Mouse (Mus musculus) ES-CJ7 (cell line): Measurements from ENCODE around the gene Colgalt1.

Source experiments
- DNase-seq: peaks from one replicate; pipeline ENCODE4 v3.0.0; 2011; ENCODE audit warnings: low read depth, low spot score

The Colgalt1 gene

DNA sequence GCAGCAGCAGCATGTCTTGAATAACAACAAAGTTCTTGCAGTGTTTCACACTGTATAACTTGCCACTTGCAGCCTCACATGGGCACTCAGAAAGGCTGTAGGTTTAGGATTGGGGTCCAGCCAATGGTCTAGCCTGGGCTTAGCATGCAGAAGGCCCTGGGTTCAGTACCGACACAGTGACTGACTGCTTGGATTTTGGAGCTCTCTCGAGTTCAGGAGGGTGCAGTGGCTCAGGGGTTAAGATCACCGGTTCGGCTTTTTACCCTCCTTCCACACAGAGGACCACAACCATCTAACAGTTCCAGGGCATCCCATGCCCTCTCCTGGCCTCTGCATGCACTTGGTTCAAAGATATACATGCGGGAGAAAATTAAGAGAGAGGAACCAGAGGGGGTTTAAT lies 19.8 kb upstream of the Colgalt1 start:
- DNase-seq, result no peak

DNA sequence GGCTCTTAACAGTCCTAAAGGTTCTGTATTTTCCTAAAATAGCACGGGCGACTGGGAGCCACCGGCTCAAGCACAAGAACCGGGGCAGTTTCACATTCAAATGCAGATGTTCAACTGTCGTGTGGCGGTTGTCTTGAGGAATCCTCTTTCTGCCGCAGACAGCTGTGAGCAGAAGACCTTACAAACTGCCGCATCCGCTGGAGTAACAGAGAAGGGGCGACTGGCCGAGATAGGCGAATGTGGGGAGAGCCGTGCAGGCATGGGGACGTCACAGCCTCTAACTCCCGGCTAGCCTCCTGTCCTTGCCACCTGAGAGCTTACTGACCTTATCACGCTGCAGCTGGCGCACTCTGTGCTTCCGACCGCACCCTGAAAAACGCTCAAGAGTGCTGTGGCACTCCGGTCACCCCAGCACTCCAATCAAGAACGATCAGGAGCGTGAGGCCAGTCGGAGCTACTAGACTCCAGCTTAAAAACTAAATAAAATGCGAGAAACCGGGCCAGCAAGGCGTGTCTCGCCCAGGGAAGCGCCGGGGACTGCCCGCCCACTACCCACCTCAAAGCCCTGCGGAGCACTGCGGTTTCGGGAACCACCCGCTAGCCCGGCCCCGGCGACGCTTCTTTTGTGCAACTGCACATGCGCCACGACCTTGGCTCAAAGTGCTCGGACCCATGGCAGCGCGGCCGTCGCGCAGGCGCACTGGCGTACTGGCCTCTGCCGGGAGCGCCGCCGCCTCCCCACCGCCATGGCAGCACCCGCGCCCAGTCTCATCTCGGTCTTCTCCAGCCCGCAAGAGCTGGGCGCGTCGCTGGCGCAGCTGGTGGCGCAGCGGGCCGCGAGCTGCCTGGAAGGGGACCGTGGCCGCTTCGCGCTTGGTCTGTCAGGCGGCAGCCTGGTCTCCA lies 19.1 kb upstream of the Colgalt1 start, which contains the start of gene Pgls:
TSS of gene Pgls (plus strand) at position 706 of the 903 bp plus-strand sequence.
- peak; percentile 98 for DNase-seq

DNA sequence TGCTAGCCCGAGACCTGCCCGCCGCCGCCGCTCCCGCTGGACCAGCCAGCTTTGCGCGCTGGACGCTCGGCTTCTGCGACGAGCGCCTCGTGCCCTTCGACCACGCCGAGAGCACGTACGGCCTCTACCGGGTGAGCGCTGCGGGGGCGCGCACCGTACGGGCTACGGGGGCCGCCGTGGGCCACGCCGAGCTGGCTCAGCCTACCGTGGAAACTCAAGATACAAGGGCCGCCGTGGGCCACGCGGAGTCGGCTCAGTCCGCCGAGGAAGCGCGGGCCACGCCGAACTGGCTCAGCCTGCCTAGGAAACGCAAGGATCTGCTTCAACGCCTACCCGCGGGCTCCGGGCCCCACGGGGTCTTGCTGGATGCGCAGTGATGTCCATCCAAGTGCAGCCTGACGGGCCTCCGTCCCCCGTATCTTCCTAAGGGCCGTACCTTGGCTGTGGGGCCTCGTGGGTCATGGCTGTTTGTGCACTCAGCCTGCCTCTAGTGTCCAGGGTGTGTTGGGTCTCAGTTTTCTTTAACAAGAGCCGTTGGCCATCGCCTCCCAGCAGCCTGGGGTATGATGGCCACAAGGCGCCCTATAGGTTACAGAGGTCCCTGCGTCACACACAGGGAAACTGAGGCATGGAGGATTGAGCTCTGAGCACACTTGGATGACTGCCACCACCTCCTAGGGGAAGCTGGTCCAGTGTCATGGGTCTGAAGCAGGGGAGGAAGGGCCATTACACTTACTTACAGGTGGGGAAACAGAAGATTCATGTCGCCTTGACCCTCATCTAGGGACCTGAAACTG lies 18.2 kb upstream of the Colgalt1 start:
- peak; percentile 31 for DNase-seq

DNA sequence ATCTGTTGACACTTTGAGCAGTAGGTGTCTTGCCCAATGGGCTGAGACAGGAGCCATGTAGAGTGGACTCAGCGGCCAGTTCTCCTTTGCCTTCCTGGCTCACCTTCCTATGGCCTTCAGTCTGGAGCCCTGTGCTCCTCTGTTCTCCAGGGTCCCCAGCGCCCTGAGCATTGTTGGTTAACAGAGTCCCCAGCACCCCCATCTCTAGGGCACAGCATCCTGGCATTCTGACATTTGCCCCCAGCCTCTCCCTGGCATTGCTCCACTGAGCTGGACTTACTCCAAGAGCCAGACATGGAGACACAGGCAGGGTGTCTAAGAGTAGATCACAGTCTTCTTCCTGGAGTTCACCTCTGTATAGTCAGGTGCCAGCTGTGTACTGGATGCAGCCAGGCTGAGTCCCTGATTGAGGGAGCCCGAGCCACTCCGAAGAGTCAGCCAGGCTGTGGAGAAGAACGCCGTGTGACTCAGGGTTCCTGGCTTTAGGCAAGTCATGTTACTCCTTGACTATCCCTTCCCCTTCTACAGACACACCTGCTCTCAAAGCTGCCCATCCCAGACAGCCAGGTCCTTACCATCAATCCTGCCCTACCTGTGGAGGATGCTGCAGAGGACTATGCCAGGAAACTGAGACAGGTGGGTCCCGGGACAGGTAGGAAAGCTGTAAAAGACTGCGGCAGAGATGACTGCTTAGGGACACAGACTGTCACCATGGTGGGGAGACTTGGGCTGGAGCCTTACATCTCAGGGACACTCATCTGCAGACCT lies 17.1 kb upstream of the Colgalt1 start:
- no peak for DNase-seq

DNA sequence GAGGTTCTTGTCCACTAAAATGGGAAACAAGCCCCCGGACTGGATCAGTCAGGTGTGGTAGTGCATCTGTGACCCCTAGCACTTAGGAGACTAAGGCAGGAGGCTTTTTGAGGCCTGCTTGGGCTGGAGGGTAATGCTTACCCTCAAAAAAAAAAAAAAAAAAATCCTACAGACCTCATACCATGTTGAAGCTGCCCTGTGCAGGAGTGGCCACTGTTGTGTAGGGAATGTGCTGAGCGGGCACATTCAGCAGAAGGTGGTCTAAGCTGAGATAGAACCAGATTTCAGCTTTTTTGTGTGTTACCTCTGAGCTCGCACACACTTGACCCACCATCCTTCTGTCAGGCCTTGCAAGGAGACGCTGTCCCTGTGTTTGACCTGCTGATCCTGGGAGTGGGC lies 16.5 kb upstream of the Colgalt1 start:
- DNase-seq, result no peak

DNA sequence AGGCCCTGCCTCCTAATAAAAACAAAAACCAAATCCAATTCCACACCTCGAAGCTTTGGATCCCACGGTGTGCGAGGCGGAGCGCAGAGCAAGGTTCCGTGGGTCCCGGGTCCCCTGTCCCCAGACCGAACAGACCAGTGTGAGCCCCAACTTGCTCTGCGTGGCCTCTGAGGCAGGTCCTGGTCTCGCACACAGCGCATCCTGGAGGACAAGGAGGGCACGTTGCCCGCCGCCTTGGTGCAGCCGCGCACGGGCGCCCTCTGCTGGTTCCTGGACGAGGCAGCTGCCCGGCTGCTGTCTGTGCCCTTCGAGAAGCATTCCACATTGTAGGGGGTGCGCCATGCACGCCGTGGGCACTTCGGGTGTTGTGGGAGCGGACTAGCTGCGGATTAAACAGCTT lies 14.9 kb upstream of the Colgalt1 start:
- DNase-seq, result peak; percentile 88

DNA sequence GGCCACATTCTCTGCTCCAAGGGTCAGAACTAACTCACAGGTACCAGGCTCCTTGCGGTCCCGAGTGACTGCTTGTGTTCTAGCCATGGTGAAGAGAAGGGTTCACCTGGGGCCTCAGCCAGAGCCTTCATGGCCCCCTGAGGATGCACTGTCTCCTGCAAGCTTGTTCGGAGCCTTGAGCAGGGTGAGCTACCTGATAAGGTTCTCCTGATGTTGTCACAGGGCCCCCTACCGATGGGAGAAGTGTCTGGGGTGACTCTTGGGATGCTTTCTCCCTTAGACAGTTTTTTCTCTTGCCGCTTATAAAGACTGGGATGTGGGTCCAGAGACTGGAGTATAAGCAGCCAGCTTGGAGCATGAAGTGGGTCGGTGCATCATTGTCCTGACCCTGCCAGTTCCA lies 14.4 kb upstream of the Colgalt1 start:
- DNase-seq, result peak; percentile 58

DNA sequence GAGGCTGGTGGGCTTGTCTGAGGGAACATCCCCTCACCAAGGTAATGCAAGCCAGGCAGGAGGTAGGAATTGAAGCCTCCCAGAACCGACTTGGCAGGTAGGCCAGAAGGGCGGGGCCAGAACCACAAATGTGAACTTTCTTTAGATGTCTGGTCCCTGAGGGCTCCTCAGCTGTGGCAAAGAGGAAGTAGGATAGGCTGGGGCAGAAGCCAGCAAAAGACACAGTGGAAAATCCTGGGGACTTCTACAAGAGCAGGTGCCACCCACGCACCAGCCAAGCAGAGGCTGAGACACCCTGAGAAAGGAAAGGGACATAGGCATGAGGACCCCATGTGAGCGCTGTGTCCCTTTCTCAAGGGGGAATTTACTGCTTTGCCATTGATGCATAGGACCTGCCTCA lies 14.0 kb upstream of the Colgalt1 start:
- no peak for DNase-seq

DNA sequence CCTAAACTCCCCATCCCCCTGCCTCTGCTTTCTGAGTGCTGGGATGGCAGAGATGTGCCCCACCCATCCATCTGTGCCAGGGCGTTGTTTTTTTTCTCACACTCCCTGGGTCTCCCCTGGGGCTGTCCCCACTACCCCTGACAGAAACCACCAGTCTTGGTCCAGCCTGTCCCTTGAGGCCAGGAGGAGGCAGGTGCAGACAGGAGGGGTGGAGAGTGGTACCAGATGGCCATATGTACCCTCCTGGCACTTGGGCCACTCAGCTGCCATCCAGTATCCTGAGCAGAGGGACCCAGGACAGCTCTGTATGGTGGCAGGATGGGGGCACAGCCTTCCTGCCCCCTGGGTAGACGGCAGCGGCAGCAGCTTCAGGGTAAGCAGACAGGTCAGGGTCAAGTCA lies 13.3 kb upstream of the Colgalt1 start, which contains the start of gene Fam129c:
TSS of gene Fam129c (plus strand) at position 198 of the 400 bp plus-strand sequence.
- DNase-seq, result no peak

DNA sequence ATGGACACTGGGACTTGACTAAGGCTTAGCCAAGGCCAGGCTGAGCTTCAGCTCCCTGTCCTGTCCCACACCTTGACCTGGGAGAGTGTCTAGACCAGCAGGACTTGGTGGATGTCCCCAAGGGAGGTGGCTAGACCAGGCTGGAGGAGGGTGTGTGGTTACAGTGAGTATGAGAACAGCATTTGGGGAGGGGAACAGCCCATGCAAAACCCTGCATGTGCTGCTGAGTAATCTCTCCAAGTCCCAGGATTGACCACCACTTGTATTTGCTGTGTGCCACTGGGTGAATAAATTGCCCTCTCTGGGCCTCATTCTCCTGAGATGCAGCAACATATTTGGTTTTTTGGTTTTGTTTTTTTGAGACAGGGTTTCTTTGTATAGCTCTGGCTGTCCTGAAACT lies 12.4 kb upstream of the Colgalt1 start:
- DNase-seq, result no peak

DNA sequence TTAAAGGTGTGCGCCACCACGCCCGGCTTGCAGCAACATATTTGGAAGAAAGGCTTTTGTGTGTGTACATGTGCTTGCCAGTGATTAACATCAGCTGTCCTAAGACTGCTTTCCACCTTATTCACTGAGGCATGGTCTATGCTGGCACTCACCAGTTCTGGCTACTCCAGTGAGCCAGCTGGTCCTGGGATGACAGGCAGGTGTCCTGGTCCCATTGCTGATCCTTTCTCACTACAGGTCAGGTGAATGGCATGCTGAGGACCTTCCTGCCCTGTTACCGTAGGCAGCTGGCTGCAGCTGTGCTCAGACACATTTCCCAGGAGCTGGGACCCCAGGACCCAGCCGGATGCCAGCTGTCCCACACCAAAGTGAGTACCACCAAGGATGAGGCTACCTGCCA lies 12.0 kb upstream of the Colgalt1 start:
- DNase-seq, result no peak

DNA sequence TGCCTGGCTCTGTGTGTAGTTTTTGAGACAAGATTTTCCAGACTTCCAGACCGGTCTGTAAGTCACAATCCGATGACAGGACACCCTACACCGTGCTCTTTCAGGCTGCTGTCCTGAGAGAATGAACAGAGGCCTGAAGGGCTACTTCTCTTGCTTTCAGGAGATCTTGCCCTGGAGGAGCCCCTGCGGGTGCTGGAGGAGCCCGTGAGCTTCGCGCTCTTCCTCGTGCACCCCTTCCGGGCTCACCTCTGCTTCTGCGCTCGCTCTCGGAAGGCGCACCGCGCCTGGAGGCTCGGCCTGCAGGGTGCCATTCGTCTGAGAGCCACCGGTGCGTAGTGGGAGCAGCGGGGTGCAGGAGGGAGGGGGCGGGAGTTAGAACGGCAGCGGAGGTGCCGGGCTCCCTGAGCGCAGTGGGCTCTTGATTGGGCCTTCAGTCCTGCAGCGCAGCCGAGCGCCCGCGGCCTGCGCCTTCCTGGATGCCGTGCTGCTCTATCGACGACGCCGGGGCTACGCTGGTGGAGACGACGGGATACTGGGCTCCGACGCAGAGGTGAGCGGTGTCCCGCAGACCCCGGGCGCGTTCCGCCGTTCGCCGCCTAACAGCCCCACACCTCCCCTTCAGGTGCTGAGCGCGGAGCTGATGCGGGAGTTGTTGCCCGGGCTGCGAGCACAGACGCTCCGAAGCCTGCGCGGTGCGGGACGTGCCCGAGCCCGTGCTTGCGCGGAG lies 8.7 kb upstream of the Colgalt1 start:
- DNase-seq, result no peak

DNA sequence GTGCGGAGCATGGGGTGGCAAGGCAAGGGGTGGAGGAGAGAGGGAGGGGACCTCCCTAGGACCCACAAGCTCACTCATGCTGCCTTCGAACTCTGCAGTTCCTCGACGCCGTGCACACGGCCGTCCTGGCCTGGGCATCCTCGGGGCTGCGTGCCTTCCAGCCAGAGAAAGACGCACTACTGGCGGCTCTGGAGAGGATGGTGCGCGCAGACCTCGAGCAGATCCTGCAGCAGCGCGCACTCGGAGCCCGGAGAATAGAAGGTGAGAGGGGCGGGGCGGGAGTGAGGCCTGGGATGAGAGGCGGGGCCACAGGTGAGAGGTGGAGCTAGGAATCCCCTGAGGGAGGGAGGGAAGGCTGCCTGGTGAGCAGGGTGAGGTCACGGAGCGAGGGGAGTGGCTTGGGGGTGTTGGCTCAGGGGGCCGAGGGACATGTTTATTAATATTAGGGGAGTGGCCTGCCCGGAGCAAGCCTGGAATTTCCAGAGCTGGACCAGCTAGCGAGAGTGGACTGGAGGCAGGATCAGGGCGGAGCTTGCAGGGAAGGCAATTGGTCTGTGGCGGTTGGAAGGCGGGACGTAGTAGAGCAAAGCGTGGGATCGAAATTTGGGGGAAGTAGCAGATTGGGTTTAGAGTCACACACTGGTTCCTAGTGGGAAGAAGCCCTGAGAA lies 8.0 kb upstream of the Colgalt1 start:
- DNase-seq, result peak; percentile 92

DNA sequence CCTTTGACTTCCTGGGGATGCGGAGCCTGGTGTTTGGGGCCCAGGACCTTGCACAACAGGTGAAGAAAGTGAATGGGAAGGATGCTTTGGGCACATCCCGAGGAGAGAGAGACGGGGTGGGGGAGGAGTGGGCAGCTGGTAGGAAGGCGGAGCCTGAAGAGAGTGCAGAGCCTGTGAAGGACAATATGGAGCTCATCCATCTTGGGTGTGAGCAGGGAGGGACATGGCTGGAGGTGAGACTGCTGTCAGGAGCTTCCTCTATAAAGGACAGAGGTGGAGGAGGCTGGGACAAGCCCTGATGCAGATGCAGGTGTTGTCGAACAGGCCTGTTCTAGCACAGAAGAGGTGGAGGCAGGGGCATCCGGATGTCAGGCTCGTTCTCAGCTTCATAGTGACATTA lies 6.8 kb upstream of the Colgalt1 start:
- no peak for DNase-seq

DNA sequence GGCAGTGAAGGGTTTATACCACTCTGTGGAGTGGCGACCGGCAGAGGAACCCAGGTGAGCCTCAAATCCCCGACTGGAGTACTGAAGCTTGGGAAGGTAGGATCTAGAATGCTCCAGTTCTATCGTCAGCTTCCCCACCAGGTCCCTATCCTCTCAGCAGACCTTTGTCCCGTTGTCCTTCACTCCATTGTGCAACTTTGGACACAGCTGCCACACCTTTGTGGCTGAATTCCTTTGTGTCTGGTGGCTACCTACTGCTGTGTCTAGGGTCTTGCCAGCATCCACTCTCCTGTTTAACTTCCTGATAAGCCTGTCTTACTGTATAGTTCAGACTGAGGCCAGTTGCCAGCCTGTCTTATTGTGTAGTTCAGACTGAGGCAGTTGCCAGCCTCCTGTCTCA lies 1.3 kb downstream of the Colgalt1 start:
- DNase-seq, result peak; percentile 75

DNA sequence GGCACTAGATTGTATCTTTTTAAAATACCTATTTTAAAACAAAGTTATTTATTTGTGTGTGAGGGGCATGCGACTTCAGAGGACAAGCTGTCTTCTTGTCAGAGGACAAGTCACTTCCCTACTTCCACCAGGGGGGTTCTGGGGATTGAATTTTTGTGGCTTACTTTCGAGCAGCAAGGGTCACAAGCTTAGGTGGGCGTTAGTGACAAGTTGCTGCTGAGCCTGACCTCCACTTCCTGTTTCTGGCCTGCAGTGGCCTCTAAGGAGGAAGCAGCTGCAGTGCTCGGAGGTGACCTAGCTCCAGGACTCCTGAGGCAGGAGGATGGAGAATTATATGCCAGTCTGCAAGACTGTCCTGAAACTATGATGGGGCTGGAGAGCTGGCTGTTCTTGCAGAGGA lies 2.6 kb downstream of the Colgalt1 start:
- DNase-seq, result no peak

DNA sequence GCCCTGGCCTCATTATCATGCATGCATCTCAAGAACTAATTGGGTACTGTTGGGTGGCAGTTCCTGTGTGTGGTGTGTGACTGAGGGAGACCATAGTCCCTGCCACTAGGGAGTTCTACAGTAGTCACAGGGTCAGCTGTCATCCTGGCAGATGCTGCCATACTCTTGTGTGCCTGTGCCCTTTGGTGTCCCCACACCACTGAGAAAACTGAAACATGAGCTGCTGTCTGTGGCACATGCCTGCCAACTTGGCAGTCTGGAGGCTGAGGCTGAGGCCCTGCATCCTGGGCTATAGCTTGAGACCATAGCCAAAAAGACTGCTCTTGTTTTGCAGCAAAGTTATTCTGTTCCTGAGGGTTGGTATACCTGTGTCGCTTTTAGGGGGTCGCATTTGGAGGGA lies 9.0 kb downstream of the Colgalt1 start:
- no peak for DNase-seq

DNA sequence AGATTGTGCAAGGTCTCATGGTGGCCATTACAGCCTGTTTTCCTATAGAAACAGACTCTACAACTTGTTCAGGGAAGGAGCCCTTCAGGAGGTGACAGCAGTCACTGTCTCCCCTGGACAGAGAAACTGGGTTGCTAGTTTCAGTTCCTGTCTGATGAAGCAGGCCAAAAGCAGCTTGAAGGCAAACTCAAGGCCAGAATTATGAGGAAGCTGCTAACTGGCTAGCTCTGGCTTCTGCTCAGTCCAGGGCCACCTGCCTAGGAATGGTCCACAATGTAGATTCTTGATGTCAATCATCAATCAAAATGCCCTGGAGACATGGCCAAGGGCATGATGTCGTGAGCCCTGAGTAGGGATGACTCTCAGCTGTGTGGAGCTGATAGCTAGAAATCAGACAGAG lies 14.3 kb downstream of the Colgalt1 start:
- DNase-seq, result no peak

DNA sequence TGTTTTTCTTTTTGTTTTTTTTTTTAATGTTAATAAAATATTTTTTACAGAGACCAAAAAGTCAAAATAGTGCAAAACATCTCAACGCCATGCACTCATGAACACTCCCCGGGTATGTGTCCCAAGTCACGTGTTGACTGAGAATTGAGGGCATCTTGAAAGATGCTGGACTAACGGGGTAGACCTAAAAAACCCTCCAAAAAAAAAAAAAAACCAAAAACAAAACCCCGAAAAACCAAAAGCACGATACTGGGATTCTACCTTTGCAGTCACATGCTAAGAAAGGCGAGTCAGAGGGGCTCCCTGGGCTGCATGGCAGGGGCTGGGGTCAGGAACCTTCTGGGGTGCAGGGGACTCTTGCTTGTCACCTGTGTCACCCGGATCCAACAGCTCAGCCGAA lies 16.0 kb downstream of the Colgalt1 start:
- no peak for DNase-seq

DNA sequence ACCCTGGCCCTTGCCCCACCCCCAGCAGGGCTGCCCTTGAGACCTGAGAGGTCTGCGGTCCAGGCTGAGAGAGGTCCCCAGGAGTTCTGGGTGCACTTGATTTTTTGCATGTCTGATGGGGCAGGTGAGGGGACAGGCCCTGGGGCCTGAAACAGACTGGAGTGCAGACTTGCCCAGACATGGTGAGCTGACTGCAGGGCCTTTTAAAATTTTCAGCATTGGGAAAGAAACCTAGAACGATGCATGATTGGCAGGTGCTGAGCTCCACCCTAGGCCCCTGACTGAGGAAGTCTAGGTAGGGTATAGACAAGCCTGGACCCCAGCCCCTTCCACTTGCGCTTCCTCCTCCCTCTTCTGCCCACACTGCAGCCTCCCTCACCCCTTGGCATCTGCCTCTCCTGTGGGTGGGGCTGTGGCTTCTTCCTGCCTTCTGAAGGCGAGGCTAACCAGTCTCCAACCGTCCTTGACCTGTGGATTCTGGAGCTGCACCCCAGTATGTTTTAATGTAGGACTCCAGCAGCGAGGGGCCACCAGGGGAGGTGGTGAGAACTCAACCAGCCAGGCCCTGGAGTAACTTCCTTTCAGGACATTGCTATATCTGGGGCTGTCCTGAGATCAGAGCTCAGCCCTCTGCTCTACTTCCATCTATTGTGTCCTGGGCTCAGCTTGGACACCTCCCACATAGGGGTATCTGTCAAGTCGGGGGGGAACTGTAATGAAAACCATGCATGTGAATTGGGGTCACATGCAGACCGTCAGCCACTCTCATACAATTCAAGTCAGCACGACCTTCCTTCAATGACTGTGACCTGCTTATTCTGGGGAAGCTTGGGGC lies 16.7 kb downstream of the Colgalt1 start:
- DNase-seq, result no peak
